Mouse (Mus musculus) E14TG2a.4 (cell line): ENCODE results near the gene Pde4dip.

ENCODE experiments used
- CTCF ChIP-seq: conservative IDR thresholded peaks from 2 replicates; pipeline ENCODE4 v1.5.1; 2014; ENCODE audit warnings: low read length
- POU5F1 ChIP-seq: IDR thresholded peaks from 2 replicates; pipeline ENCODE4 v1.6.1; 2014; ENCODE audit warnings: low read length, borderline replicate concordance

GRCm38 (mm10) chr3:97764152-97764551 lies 124.4 kb downstream of the Pde4dip start:
- TF ChIP-seq CTCF, result no peak
- no peak for TF ChIP-seq POU5F1
